In the genomic region with DNA sequence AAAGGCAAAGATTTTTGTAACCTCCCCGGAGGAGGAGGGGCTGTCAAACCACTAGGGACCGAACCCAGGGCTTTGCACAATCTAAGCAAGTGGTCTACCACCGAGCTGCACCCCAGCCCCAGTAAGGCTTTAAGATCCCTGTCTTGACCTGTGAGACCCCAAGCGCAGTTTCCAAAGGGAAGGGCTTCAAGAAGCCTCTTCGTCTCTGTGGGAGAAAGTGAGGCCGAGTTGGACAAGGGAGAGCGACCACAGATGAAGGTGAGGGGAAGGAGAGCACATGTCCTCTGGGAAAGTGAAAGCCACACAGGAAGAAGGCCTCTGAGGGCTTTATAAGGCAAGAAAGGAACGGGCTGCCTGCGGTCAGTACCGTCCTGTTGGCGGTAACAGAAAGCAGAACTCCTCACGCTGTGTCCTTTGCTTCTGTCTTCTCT, we compare ENCODE assay signal across 10 mouse cellular contexts. TPM values are rescaled to one million over a fixed set of nuclear protein-coding genes. Genes with fewer than 3 reads are reported as not detected.
DNase-seq lines count a peak whose midpoint lies in the region; ATAC-seq and TF ChIP-seq lines count a peak whose summit lies in the region.
"Had no signal": no experiment of that assay in that cellular context is flagged by ENCODE, and none has a peak within 500 bp of the region (broad histone marks: within the 10 kb centered on the region; RNA-seq: fewer than 3 reads in every experiment).

No protein-coding gene starts in this region.

- TF ChIP-seq POLR2A in spleen, adult 2 months (IDR thresholded peaks at IDR 0.05; ENCODE audit: low read depth, low read length): no peak

- TF ChIP-seq CTCF in spleen, adult 2 months (IDR thresholded peaks at IDR 0.05; ENCODE audit: extremely low read depth, insufficient read depth, insufficient read length, insufficient replicate concordance): no peak

- ATAC-seq in liver, embryonic 16.5 days (ENCODE audit: low read depth): peak; percentile 47

- DNase-seq in spleen, adult 2 months (ENCODE audit: low read depth in 1 of 2, low spot score in 2 of 2): peak; percentile 57 to 60
- DNase-seq in spleen, postnatal 14 days (ENCODE audit: low spot score in 2 of 2): no peak
- peak; percentile 43 to 71 for DNase-seq in heart, adult 9 months (ENCODE audit: low spot score in 2 of 2)
- DNase-seq in spleen, postnatal 4 days (ENCODE audit: low spot score in 2 of 2): peak; percentile 48 to 67
- DNase-seq in cerebellum, adult 18-20 months: no peak
- DNase-seq in frontal cortex, postnatal 14 days (ENCODE audit: low spot score in 2 of 2): no peak
- no peak for DNase-seq in testis, postnatal 14 days (ENCODE audit: low spot score)

- H3K9ac ChIP-seq in liver, embryonic 16.5 days (ENCODE audit: low read depth, low read length): 0 out of 2 replicates have a peak overlapping the region, but pooled peaks have one; percentile 11
- H3K9ac ChIP-seq: neural tube, embryonic 12.5 days had no signal

- peak overlapping the region; percentile 70 for H3K27ac ChIP-seq in spleen, adult 2 months (ENCODE audit: insufficient read depth, low read length)
- peak overlapping the region; percentile 64 for H3K27ac ChIP-seq in liver, embryonic 16.5 days (ENCODE audit: low read length)
- H3K27ac ChIP-seq: hindbrain, embryonic 10.5 days; neural tube, embryonic 12.5 days had no signal

- no peaks in the 10 kb centered on the region for H3K27me3 ChIP-seq in spleen, adult 2 months (ENCODE audit: control insufficient read depth, insufficient read depth, low read length)
- no peaks in the 10 kb centered on the region for H3K27me3 ChIP-seq in liver, embryonic 16.5 days (ENCODE audit: control insufficient read depth, insufficient read depth, low read depth, low read length)
- H3K27me3 ChIP-seq: neural tube, embryonic 12.5 days had no signal

- H3K36me3 ChIP-seq in spleen, adult 2 months (ENCODE audit: control insufficient read depth, insufficient read depth, low read length): no peaks in the 10 kb centered on the region
- no peaks in the 10 kb centered on the region for H3K36me3 ChIP-seq in liver, embryonic 16.5 days (ENCODE audit: control insufficient read depth, insufficient read depth)
- H3K36me3 ChIP-seq: hindbrain, embryonic 10.5 days; neural tube, embryonic 12.5 days had no signal

- H3K9me3 ChIP-seq in liver, embryonic 16.5 days (replicated peaks; ENCODE audit: control insufficient read depth, low read length): no peaks in the 10 kb centered on the region
- H3K9me3 ChIP-seq: hindbrain, embryonic 10.5 days; neural tube, embryonic 12.5 days had no signal

- peaks cover 16% of the 10 kb centered on the region; the same call in 1 of the 2 replicates for H3K4me1 ChIP-seq in spleen, adult 2 months (ENCODE audit: control insufficient read depth, insufficient read depth, insufficient read length)
- H3K4me1 ChIP-seq in liver, embryonic 16.5 days (ENCODE audit: control insufficient read depth, low read depth, low read length): no peaks in the 10 kb centered on the region
- H3K4me1 ChIP-seq: neural tube, embryonic 12.5 days had no signal

- 5% methylated on average over 11 of the region's 12 CpGs for WGBS in spleen, adult 2 months
- WGBS in liver, embryonic 16.5 days (ENCODE audit: insufficient replicate concordance): 12% methylated on average over 12 of the region's 12 CpGs

- H3K4me2 ChIP-seq in liver, embryonic 16.5 days (ENCODE audit: low read depth, low read length): peak overlapping the region; percentile 53
- H3K4me2 ChIP-seq: neural tube, embryonic 12.5 days had no signal

- peak overlapping the region; percentile 12; the same call in 1 of the 2 replicates for H3K4me3 ChIP-seq in spleen, adult 2 months (ENCODE audit: extremely low read depth, insufficient read depth, insufficient read length)
- peak overlapping the region; percentile 27 for H3K4me3 ChIP-seq in liver, embryonic 16.5 days (ENCODE audit: low read depth, low read length)
- H3K4me3 ChIP-seq: hindbrain, embryonic 10.5 days; neural tube, embryonic 12.5 days had no signal

RNA-seq across cellular contexts. Expression of gene Bex6, which starts 10.4 kb away (rescaled TPM):
- polyA plus RNA-seq in spleen, adult 2 months (2012; rRNA removed): 0.85 and 1.5 TPM in 2 replicates
- 0.90 and 1.1 TPM in 2 replicates for polyA plus RNA-seq in liver, embryonic 16.5 days (2015; fragmentation: Nextera tagmentation; extraction: Ambion mirVana)
- polyA plus RNA-seq: hindbrain, embryonic 10.5 days; neural tube, embryonic 12.5 days had no signal

RNA-seq across cellular contexts. Expression of gene Nrros, which starts 24.6 kb away (rescaled TPM):
- polyA plus RNA-seq in spleen, adult 2 months (2012; rRNA removed): 105 and 133 TPM in 2 replicates
- polyA plus RNA-seq in liver, embryonic 16.5 days (2015; fragmentation: Nextera tagmentation; extraction: Ambion mirVana): 22.8 and 23.3 TPM in 2 replicates

RNA-seq across cellular contexts. Expression of gene Fbxo45, which starts 56.9 kb away (rescaled TPM):
- 2.8 and 3.1 TPM in 2 replicates for polyA plus RNA-seq in spleen, adult 2 months (2012; rRNA removed)
- polyA plus RNA-seq in liver, embryonic 16.5 days (2015; fragmentation: Nextera tagmentation; extraction: Ambion mirVana): 1.5 and 1.6 TPM in 2 replicates

RNA-seq across cellular contexts. Expression of gene Wdr53, which starts 57.0 kb away (rescaled TPM):
- polyA plus RNA-seq in spleen, adult 2 months (2012; rRNA removed): 2.3 TPM in 2 replicates
- 9.8 and 11.4 TPM in 2 replicates for polyA plus RNA-seq in liver, embryonic 16.5 days (2015; fragmentation: Nextera tagmentation; extraction: Ambion mirVana)

Comparison
In these comparisons a context has a peak if more than half of its experiments do, and no peak if none do; other contexts are left out.
1. DNase-seq: peak in spleen, adult 2 months (2 of 2), heart, adult 9 months (2 of 2) and spleen, postnatal 4 days (2 of 2); none in spleen, postnatal 14 days (0 of 2), cerebellum, adult 18-20 months (0 of 2), frontal cortex, postnatal 14 days (0 of 2) and testis, postnatal 14 days (single experiment).